Mouse (Mus musculus) heart, adult 11 months (tissue): Measurements from ENCODE around the gene Qrich2.

Experiments
- DNase-seq: peaks from one replicate; pipeline ENCODE4 v3.0.0; 2022

Qrich2 gene

DNA sequence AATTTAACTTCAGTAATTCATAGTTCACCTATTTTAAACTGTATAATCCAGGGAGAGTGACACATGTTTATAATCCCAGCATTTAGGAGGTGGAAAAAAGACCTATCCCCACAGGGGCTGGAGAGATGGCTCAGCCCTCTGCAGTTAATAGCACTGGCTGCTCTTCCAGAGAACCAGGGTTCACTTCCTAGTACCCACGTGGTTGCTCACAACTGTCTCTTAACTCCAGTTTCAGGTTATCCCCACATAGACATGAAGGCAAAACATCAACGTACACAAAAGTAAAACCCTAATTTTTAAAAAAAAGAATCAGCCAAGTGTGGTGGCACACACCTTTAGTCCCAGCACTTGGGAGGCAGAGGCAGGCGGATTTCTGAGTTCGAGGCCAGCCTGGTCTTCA, 60.4 kb downstream of the Qrich2 start:
- no peak for DNase-seq

DNA sequence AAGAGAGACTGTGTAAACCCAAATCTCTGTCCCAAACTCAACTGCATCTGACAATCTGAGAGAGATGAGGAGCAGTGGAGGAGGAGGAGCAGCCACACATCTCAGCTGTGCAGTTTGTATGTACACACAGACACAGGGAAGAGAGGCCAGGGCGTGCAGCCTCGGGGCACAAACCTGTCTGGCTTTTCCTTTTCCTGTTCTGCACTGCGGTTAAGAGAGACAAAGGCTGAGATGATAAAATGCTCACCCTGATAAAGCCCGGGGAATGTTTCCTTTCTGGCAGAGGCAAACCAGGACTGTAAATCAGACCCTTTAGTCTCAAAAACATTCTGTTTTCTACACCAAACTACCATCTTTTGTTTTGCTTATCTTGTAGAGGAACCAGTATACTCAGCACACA, 65.5 kb downstream of the Qrich2 start:
- DNase-seq: no peak

DNA sequence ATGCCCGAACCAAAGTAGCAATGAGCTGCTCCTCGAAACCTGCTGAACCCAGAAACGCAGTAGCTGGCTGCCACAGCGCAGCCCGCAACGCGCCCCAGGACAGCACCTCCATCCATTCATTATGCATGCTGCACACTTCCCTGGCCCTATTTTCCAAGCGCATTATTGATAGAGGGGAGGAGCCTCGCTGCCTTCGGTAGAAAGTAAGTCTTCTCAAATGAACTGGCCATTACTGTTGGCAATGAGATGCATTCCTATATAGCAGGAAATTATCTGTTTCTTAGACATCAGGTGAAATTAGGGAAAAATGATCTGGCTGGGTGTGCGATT, 67.7 kb downstream of the Qrich2 start:
- no peak for DNase-seq

DNA sequence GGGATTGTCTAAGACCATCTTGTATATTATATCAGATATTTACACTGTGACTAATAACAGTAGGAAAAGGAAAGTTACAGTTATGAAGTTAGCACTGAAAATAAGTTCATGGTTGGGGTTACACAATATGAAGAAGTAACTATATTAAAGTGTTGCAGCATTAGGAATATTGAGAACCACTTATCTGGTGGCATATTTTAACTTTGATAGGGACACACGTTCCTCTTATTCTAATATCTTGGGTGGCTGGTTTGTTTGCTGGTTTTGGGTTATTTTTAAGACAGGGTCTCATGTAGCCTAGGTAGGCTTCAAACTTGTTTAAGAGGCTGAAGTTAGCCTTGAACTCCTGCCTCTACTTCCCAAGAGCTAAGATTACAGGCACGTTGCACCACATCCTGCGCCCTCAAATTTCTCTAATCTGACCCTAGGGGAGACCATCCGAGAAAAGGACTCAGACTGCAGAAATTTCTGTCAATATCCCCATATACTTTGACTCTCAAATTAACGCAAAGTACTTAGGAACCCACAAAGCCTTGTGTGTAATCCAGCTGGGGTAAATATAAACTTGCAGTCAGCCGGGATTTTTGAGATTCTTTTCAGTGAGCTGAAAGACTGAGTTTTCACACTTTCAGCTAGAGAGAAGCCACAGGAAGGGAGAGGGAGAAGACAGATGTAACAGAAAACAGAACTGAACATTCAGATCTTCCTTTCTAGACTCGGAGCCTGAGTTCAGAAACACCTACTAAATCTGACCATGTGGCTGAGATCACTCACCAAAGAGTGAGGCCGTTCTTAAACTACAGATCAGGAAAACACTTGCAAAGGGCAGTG, 68.3 kb downstream of the Qrich2 start:
- DNase-seq: no peak

- no peak for DNase-seq
Measured at GRCm38 (mm10) chr11:116396934-116397330, 69.1 kb downstream of the Qrich2 start.

DNA sequence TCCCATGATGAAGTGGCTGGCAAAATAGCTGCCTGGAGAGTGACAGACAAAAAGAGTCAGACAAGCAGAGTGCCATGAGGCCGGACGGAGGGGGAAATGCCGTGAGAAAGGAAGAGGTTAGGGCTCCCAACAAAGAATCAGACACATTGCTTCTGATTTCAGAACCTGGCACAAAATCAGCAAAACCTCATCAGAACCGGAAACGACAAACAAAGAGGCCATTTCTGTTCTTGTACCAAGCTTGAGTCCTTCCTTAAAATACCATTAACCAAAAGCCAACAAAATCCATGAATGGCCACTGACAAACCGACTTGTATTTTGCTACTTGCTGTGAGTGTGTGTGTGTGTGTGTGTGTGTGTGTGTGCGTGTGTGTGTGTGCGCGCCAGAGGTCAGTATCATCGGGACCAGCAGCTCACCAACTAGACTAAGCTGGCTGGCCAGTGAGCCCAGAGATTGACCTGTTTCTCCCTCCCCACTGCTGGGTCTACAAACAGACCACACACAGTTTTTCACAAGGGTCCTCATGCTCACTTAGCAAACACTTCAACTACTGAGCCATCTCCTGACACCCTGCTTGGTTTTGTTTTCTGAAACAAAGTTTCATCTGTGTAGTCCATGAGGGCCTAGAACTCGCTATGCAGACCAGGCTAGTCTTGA, 69.6 kb downstream of the Qrich2 start:
- no peak for DNase-seq

DNA sequence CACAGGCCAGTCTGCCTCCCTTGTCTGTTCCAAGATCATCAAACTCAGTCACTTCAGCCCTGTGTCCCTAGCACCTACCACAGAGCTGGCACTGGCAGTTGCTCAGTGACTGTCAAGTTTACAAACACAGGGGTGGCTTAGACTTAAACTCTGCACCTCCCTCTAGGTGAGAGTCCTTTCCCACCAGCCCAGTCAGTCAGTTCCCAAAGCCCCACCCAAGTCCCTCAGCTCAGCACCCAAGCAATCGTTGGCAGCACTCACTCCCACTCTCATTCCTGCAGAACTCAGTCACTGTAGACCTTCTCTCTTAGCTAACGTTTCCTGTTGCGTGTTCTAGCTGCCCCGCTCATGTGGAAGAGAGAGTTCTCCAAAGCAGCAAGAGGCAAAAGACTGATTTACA, 71.3 kb downstream of the Qrich2 start:
- DNase-seq: no peak
